Mouse (Mus musculus) urinary bladder, postnatal 10 days (tissue): ENCODE results near the gene Krt1.

Experiments used
- DNase-seq: peaks from one replicate; pipeline ENCODE4 v3.0.0; 2022; ENCODE audit warnings: low spot score

Krt1 gene

GRCm38 (mm10) chr15:101803052-101803822 lies 47.4 kb downstream of the Krt1 start:
- no peak for DNase-seq

GRCm38 (mm10) chr15:101802296-101802835 lies 48.2 kb downstream of the Krt1 start, which contains the start of gene Krt73:
Krt73 (minus strand) TSS chr15:101802346.
- DNase-seq = no peak
